Mouse (Mus musculus) embryonic facial prominence, embryonic 15.5 days (tissue): ENCODE data around the gene Kcnh6. TPM values are rescaled to one million over a fixed set of nuclear protein-coding genes. Genes with fewer than 3 reads are reported as not detected.

ENCODE experiments used
- ATAC-seq: fragments of 200-750 bp; cut with Nextera tagmentation; 2 replicates; pipeline ENCODE4 v1.8.0; 2017; ENCODE audit warnings: low read depth, moderate TSS enrichment; ENCODE audit not compliant: insufficient number of reproducible peaks, low FRiP score, low TSS enrichment
- H3K27ac ChIP-seq: fragments of 300-500 bp; sonication (generic); replicated peaks from 2 replicates; pipeline ENCODE4 v1.5.1; 2015; ENCODE audit warnings: mild to moderate bottlenecking, inconsistent platforms
- H3K27me3 ChIP-seq: fragments of 300-500 bp; sonication (generic); 2 replicates; pipeline ENCODE4 v1.6.1; 2015; ENCODE audit warnings: inconsistent platforms
- H3K36me3 ChIP-seq: fragments of 300-500 bp; sonication (generic); 2 replicates; pipeline ENCODE4 v1.6.1; 2015; ENCODE audit warnings: mild to moderate bottlenecking, inconsistent platforms
- H3K4me1 ChIP-seq: fragments of 300-500 bp; sonication (generic); 2 replicates; pipeline ENCODE4 v1.6.1; 2015; ENCODE audit warnings: inconsistent platforms
- H3K4me2 ChIP-seq: fragments of 300-500 bp; sonication (generic); replicated peaks from 2 replicates; pipeline ENCODE4 v1.6.1; 2015; ENCODE audit warnings: mild to moderate bottlenecking, inconsistent platforms
- H3K4me3 ChIP-seq: fragments of 300-500 bp; sonication (generic); replicated peaks from 2 replicates; pipeline ENCODE4 v1.5.1; 2015; ENCODE audit warnings: mild to moderate bottlenecking, inconsistent platforms
- H3K9ac ChIP-seq: fragments of 300-500 bp; sonication (generic); 2 replicates; pipeline ENCODE4 v1.6.1; 2015; ENCODE audit warnings: inconsistent platforms
- H3K9me3 ChIP-seq: fragments of 300-500 bp; sonication (generic); replicated peaks from 2 replicates; pipeline ENCODE4 v1.6.1; 2016; ENCODE audit warnings: inconsistent platforms
- WGBS: fragments of 180-500 bp; shearing (Covaris S2); methylation state at CpG from one replicate; pipeline ENCODE4 v1.1.7; 2015; 5-methylcytosine and 5-hydroxymethylcytosine counted together
- polyA plus RNA-seq: library from polyadenylated mRNA; unstranded; fragments of >200 nt; fragmentation: Nextera tagmentation; extraction: Ambion mirVana; gene quantifications from 2 replicates; pipeline ENCODE4 v1.2.1, GENCODE M21; 2015

The Kcnh6 gene
- polyA plus RNA-seq = 0.76 and 0.98 TPM in 2 replicates

- Histone ChIP-seq H3K27me3 (0 out of 2 replicates have a peak, but pooled peaks cover 4% of the 10 kb centered on the region), H3K9ac (no peak within 1 kb of the TSS), H3K27ac (no peak within 1 kb of the TSS), H3K4me3 (peak within 1 kb of the TSS; percentile 34), H3K4me2 (peak within 1 kb of the TSS; percentile 66), H3K9me3 (no peaks in the 10 kb centered on the region), H3K4me1 (peaks cover 13% of the 10 kb centered on the region; the same call in 1 of the 2 replicates), H3K36me3 (no peaks in the 10 kb centered on the region)
- ATAC-seq = no peak
- WGBS = under 1% methylated on average over 25 of the region's 25 CpGs
Measured at GRCm38 (mm10) chr11:106007821-106008220, at the start of gene Kcnh6. TSS of gene Kcnh6 (plus strand) at chr11:106008124.

- H3K9me3 ChIP-seq = no peaks in the 10 kb centered on the region
- no peaks in the 10 kb centered on the region for H3K36me3 ChIP-seq
- H3K4me1 ChIP-seq = peaks cover under 1% of the 10 kb centered on the region; the same call in 1 of the 2 replicates
- 39% methylated on average over 1 of the region's 1 CpGs for WGBS
- no peak overlapping the region for H3K4me2 ChIP-seq
- no peak overlapping the region for H3K4me3 ChIP-seq
- ATAC-seq = no peak
- H3K27me3 ChIP-seq = no peaks in the 10 kb centered on the region
- no peak overlapping the region for H3K27ac ChIP-seq
- H3K9ac ChIP-seq = no peak overlapping the region
Measured at GRCm38 (mm10) chr11:105958566-105958965, 49.4 kb upstream of the Kcnh6 start.

- Histone ChIP-seq H3K36me3 (no peaks in the 10 kb centered on the region), H3K27ac (no peak overlapping the region), H3K4me2 (no peak overlapping the region), H3K9me3 (no peaks in the 10 kb centered on the region), H3K27me3 (no peaks in the 10 kb centered on the region), H3K4me1 (no peaks in the 10 kb centered on the region), H3K9ac (no peak overlapping the region), H3K4me3 (no peak overlapping the region)
- 48% methylated on average over 17 of the region's 17 CpGs for WGBS
- no peak for ATAC-seq
Measured at GRCm38 (mm10) chr11:105959355-105959754, 48.6 kb upstream of the Kcnh6 start.

GRCm38 (mm10) chr11:105964691-105965090 is 43.2 kb upstream of the Kcnh6 start:
- WGBS = 64% methylated on average over 5 of the region's 5 CpGs

GRCm38 (mm10) chr11:105966288-105966687 is 41.6 kb upstream of the Kcnh6 start:
- no peak overlapping the region for H3K4me3 ChIP-seq
- H3K9ac ChIP-seq = no peak overlapping the region
- H3K27ac ChIP-seq = no peak overlapping the region
- H3K4me1 ChIP-seq = peaks cover 16% of the 10 kb centered on the region
- peaks cover 40% of the 10 kb centered on the region for H3K27me3 ChIP-seq
- ATAC-seq = no peak
- H3K9me3 ChIP-seq = no peaks in the 10 kb centered on the region
- WGBS = 71% methylated on average over 4 of the region's 4 CpGs
- H3K4me2 ChIP-seq = no peak overlapping the region
- no peaks in the 10 kb centered on the region for H3K36me3 ChIP-seq

More at GRCm38 (mm10) chr11:105964691-105965090, 43.2 kb upstream of the Kcnh6 start:
- peaks cover 34% of the 10 kb centered on the region for H3K27me3 ChIP-seq
- H3K4me1 ChIP-seq = peaks cover 16% of the 10 kb centered on the region
- no peak overlapping the region for H3K4me3 ChIP-seq
- no peaks in the 10 kb centered on the region for H3K36me3 ChIP-seq
- no peak overlapping the region for H3K27ac ChIP-seq
- H3K9me3 ChIP-seq = no peaks in the 10 kb centered on the region
- ATAC-seq = no peak
- H3K9ac ChIP-seq = no peak overlapping the region
- H3K4me2 ChIP-seq = no peak overlapping the region

- Histone ChIP-seq H3K9ac (peak within 1 kb of the TSS; percentile 10), H3K9me3 (no peaks in the 10 kb centered on the region), H3K27me3 (peaks cover 40% of the 10 kb centered on the region), H3K4me1 (peaks cover 16% of the 10 kb centered on the region), H3K27ac (no peak within 1 kb of the TSS), H3K36me3 (no peaks in the 10 kb centered on the region), H3K4me3 (peak within 1 kb of the TSS; percentile 48), H3K4me2 (peak within 1 kb of the TSS; percentile 94)
- WGBS = under 1% methylated on average over 76 of the region's 76 CpGs
- ATAC-seq = no peak; the same call in 1 of the 2 replicates
Measured at GRCm38 (mm10) chr11:105967741-105968574, 40.0 kb upstream of the Kcnh6 start, which contains the start of gene Ace. TSS of gene Ace (plus strand) at chr11:105967945.

GRCm38 (mm10) chr11:105968948-105969347 is 39.0 kb upstream of the Kcnh6 start:
- peaks cover 16% of the 10 kb centered on the region for H3K4me1 ChIP-seq
- H3K4me3 ChIP-seq = no peak overlapping the region
- WGBS = 44% methylated on average over 10 of the region's 10 CpGs
- H3K4me2 ChIP-seq = 0 out of 2 replicates have a peak overlapping the region, but pooled peaks have one; percentile 94
- H3K9me3 ChIP-seq = no peaks in the 10 kb centered on the region
- H3K27me3 ChIP-seq = peaks cover 40% of the 10 kb centered on the region
- no peak for ATAC-seq
- no peaks in the 10 kb centered on the region for H3K36me3 ChIP-seq
- H3K27ac ChIP-seq = no peak overlapping the region
- H3K9ac ChIP-seq = no peak overlapping the region

- no peaks in the 10 kb centered on the region for H3K36me3 ChIP-seq
- H3K4me3 ChIP-seq = no peak overlapping the region
- no peak for ATAC-seq
- no peak overlapping the region for H3K4me2 ChIP-seq
- peaks cover 16% of the 10 kb centered on the region for H3K4me1 ChIP-seq
- peaks cover 40% of the 10 kb centered on the region for H3K27me3 ChIP-seq
- no peaks in the 10 kb centered on the region for H3K9me3 ChIP-seq
- no peak overlapping the region for H3K9ac ChIP-seq
- no peak overlapping the region for H3K27ac ChIP-seq
- WGBS = 50% methylated on average over 1 of the region's 1 CpGs
Measured at GRCm38 (mm10) chr11:105969516-105969915, 38.4 kb upstream of the Kcnh6 start.

GRCm38 (mm10) chr11:105974593-105974992 is 33.3 kb upstream of the Kcnh6 start:
- Histone ChIP-seq H3K27ac (no peak overlapping the region), H3K4me2 (no peak overlapping the region), H3K4me1 (no peaks in the 10 kb centered on the region), H3K36me3 (no peaks in the 10 kb centered on the region), H3K27me3 (peaks cover 7% of the 10 kb centered on the region), H3K9ac (no peak overlapping the region), H3K4me3 (no peak overlapping the region), H3K9me3 (no peaks in the 10 kb centered on the region)
- ATAC-seq = no peak
- WGBS = 90% methylated on average over 6 of the region's 6 CpGs

- H3K4me1 ChIP-seq = no peaks in the 10 kb centered on the region
- ATAC-seq = no peak
- H3K36me3 ChIP-seq = no peaks in the 10 kb centered on the region
- H3K9me3 ChIP-seq = no peaks in the 10 kb centered on the region
- peaks cover 4% of the 10 kb centered on the region; the same call in 1 of the 2 replicates for H3K27me3 ChIP-seq
- no peak overlapping the region for H3K27ac ChIP-seq
- H3K4me2 ChIP-seq = no peak overlapping the region
- H3K4me3 ChIP-seq = no peak overlapping the region
- H3K9ac ChIP-seq = no peak overlapping the region
- WGBS = 68% methylated on average over 3 of the region's 3 CpGs
Measured at GRCm38 (mm10) chr11:105975050-105975449, 32.9 kb upstream of the Kcnh6 start.

GRCm38 (mm10) chr11:105975636-105976035 is 32.3 kb upstream of the Kcnh6 start:
- no peak overlapping the region for H3K4me2 ChIP-seq
- H3K27ac ChIP-seq = no peak overlapping the region
- peaks cover 2% of the 10 kb centered on the region; the same call in 1 of the 2 replicates for H3K27me3 ChIP-seq
- no peaks in the 10 kb centered on the region for H3K36me3 ChIP-seq
- no peaks in the 10 kb centered on the region for H3K9me3 ChIP-seq
- H3K9ac ChIP-seq = no peak overlapping the region
- 91% methylated on average over 5 of the region's 5 CpGs for WGBS
- ATAC-seq = no peak
- H3K4me3 ChIP-seq = no peak overlapping the region
- no peaks in the 10 kb centered on the region for H3K4me1 ChIP-seq
